ENCODE assay signal across 26 mouse cellular contexts in the genomic region with DNA sequence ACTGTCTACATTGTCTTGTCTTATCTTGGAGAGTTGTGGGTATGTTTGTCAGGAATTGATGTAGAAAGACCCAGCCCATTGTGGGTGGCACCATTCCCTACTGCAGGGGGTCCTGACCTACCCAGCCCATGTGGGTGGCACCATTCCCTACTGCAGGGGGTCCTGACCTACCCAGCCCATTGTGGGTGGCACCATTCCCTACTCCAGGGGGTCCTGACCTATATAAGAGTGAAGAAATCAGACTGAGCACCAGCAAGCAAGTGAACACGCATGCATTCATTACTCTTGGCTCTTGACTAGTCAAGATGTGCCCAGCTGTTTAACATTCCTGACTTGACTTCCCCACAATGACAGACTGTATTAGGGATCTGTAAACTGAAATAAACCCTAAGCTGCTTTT.
"Had no signal": no experiment of that assay in that cellular context is flagged by ENCODE, and none has a peak within 500 bp of the region (broad histone marks: within the 10 kb centered on the region; RNA-seq: fewer than 3 reads in every experiment).

No protein-coding gene starts in this region.

- H3K4me1 ChIP-seq: heart, embryonic 10.5 days; heart, embryonic 12.5 days; heart, embryonic 13.5 days; heart, embryonic 15.5 days; hindbrain, embryonic 10.5 days; hindbrain, embryonic 12.5 days; hindbrain, embryonic 15.5 days; intestine, embryonic 15.5 days; kidney, embryonic 15.5 days had no signal

- H3K4me3 ChIP-seq: heart, embryonic 10.5 days; heart, embryonic 12.5 days; heart, embryonic 13.5 days; heart, embryonic 15.5 days; hindbrain, embryonic 10.5 days; hindbrain, embryonic 12.5 days; hindbrain, embryonic 13.5 days; hindbrain, embryonic 15.5 days; intestine, embryonic 15.5 days; kidney, embryonic 15.5 days; layer of hippocampus, adult 2 months had no signal

- H3K27me3 ChIP-seq: hindbrain, embryonic 12.5 days; hindbrain, embryonic 15.5 days; intestine, embryonic 15.5 days; kidney, embryonic 15.5 days had no signal

- H3K27ac ChIP-seq: heart, embryonic 10.5 days; heart, embryonic 13.5 days; heart, embryonic 15.5 days; hindbrain, embryonic 10.5 days; hindbrain, embryonic 12.5 days; hindbrain, embryonic 13.5 days; hindbrain, embryonic 14.5 days; hindbrain, embryonic 15.5 days; hindbrain, postnatal 0 days; intestine, embryonic 15.5 days; kidney, embryonic 15.5 days; kidney, postnatal 0 days; layer of hippocampus, adult 2 months had no signal

- H3K9ac ChIP-seq: heart, embryonic 12.5 days; heart, embryonic 13.5 days; heart, embryonic 15.5 days; hindbrain, embryonic 12.5 days; hindbrain, embryonic 13.5 days; hindbrain, embryonic 14.5 days; hindbrain, embryonic 15.5 days; intestine, embryonic 15.5 days; kidney, embryonic 15.5 days had no signal

- ATAC-seq: hindbrain, embryonic 16.5 days; hindbrain, postnatal 0 days; inflammation-experienced regulatory T-cells, adult 6 months; intestine, embryonic 15.5 days; intestine, embryonic 16.5 days; intestine, postnatal 0 days had no signal

- H3K36me3 ChIP-seq: heart, embryonic 10.5 days; heart, embryonic 12.5 days; heart, embryonic 13.5 days; heart, embryonic 15.5 days; hindbrain, embryonic 10.5 days; hindbrain, embryonic 12.5 days; hindbrain, embryonic 13.5 days; hindbrain, embryonic 15.5 days; intestine, embryonic 15.5 days; kidney, embryonic 15.5 days had no signal

- DNase-seq: kidney, adult 11 months; kidney, adult 18-20 months; kidney, adult 9 months; kidney, postnatal 10 days; kidney, postnatal 4 days; layer of hippocampus, adult 9-11 months; layer of hippocampus, postnatal 36 days had no signal

- H3K4me2 ChIP-seq: heart, embryonic 11.5 days; heart, embryonic 12.5 days; heart, embryonic 13.5 days; heart, embryonic 15.5 days; hindbrain, embryonic 12.5 days; hindbrain, embryonic 13.5 days; hindbrain, embryonic 14.5 days; hindbrain, embryonic 15.5 days; intestine, embryonic 15.5 days; kidney, embryonic 15.5 days had no signal

- H3K9me3 ChIP-seq: heart, embryonic 10.5 days; heart, embryonic 13.5 days; heart, embryonic 15.5 days; hindbrain, embryonic 15.5 days; intestine, embryonic 15.5 days; kidney, embryonic 15.5 days had no signal
